Mouse (Mus musculus) adrenal gland (tissue): ENCODE measurements around the gene Tmem138.

Source experiments
- intact Hi-C: fragments of 180-260 bp; cut with DNase I; formaldehyde crosslinking; loops from one replicate; pipeline ENCODE4 v1.15.1; 2025
- long read RNA-seq, 2 experiments: library from polyadenylated mRNA; unstranded; transcript quantifications; one replicate each; pipeline ENCODE4 v2.0.0; 2020; ENCODE audit warnings: borderline replicate concordance in 1 of 2; ENCODE audit not compliant: insufficient replicate concordance in 1 of 2

Gene Tmem138
- long read RNA-seq, experiment 1, transcript Tmem138-202 (5 exons, 1,260 nt), result major isoform, 5 of 16 reads
- long read RNA-seq, experiment 1, transcript Tmem138-201 (5 exons, 1,590 nt), result major isoform, 5 of 16 reads
- long read RNA-seq, experiment 1, partial matches to known transcripts, result 2 of 16 reads
- long read RNA-seq, experiment 1, other reads (novel, unspliced or antisense), result 3 of 16 reads
- long read RNA-seq, experiment 2, transcript Tmem138-201 (5 exons, 1,590 nt), result major isoform, 9 of 20 reads
- long read RNA-seq, experiment 2, partial matches to known transcripts, result 3 of 20 reads
- long read RNA-seq, experiment 2, other reads (novel, unspliced or antisense), result 6 of 20 reads

DNA sequence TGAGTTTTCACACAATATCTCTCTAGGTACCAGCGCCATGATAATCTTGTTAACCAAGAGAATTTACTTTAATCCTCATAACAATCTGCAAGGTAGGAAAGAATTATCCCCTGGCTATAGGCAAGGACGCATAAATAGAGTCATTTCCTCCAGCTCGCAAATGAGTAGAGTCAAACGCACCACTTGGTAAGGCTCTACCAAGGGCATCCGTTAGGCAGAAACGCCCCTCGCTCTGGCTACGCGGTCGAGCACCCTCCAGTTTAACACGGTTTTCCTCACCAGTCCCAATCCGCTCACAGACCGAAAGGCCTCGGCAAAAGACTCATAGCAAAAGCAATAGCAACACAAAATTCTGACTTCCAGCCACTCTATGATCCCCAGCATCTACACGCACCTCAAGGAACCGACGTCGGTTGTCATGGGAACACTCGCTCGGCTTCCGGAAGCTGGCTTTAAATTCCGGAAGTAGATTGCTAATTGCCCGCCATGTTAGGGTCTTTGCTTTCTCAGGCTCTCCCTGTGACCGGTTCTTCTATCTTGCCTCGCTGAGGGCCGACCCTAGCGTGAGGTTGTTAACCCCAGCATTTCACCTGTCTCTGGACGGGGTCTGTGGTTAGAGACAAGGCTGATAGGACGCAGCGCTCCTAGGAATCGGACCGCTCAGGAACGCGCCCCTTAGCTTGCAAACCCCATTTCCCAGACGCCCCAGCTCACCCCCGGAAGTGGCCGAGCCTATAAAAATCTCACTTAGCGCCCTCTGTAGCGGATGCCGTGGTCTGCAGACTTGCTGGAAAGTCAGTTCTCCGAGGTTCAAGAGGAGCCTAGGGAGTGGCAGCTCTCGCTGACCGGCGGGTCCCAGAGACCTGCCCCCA is at the start of gene Tmem138, which contains the start of gene Cyb561a3:
TSS of gene Tmem138 (minus strand) at position 673 of the 872 bp plus-strand sequence.
TSS of gene Cyb561a3 (plus strand) at position 483 of the 872 bp plus-strand sequence.
- intact Hi-C loops, result no loop called here

DNA sequence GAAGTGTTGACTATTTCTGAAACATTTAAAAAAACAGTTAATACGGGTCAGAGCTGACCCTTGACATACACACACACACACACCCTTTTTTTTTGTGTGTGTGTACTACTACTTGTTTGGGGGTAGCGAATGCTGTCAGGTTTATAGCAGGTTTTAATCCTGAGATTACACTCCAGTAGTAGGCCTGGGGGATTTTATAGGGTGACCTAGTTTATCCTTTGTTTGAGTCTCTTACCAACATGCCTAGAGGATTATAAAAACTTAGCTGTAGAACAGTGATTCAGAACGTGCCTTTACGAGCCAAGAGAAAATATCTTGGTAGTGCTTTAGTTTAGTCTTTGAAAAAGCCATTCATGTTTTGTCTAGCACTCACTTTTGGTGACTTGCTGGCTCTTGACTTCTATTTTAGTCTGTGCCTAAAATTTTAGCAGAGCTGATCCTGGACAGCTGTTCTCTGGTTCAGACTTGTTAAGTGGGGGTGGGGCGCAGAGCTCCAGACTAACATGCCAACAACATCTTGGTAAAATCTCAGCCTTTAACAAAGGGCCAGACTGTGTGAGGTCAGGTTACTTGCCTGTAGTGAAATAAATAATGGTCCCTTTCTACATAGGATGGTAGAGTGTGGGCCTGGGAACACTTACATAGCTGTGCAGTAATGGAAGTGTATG is 31.5 kb upstream of the Tmem138 start:
- intact Hi-C loops, result no loop called here

DNA sequence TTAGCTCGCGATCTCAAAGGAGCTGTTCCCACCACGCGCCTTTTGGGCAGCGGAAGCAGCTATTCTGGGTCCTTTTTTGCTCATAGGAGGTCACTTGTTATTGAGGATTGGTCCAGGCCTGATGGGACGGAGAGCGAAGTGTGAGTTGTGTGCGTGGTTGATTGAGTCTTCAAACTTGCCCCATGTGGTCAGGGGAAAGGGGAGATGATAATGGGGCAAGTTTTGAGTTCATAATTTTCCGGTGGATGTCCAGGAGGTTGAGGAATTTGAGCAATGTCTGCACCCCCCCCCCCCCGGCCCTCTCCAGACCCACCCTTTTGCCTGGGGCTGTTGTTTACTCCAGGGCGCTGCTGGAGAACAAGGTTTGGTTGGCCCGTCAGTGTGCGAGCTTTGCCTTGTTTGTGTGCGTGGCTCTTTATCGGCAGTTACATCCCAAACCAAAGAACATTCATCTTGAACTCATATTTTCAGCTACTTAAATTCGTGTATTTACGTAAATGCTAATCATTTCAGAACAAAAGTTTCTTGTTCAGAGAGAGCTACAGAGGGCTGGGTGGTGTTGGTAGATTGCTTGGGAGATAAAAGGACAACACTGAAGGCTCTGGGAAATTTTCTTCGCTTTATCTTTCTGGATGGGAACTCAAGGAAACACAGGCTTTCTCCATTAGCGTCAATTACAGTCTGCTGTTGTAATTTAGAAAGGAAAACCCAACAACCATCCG is 28.9 kb upstream of the Tmem138 start:
- intact Hi-C loops, result loop anchor here (2.0 kb wide), 1 partner anchor 45 kb away; no protein-coding TSS in a partner anchor

DNA sequence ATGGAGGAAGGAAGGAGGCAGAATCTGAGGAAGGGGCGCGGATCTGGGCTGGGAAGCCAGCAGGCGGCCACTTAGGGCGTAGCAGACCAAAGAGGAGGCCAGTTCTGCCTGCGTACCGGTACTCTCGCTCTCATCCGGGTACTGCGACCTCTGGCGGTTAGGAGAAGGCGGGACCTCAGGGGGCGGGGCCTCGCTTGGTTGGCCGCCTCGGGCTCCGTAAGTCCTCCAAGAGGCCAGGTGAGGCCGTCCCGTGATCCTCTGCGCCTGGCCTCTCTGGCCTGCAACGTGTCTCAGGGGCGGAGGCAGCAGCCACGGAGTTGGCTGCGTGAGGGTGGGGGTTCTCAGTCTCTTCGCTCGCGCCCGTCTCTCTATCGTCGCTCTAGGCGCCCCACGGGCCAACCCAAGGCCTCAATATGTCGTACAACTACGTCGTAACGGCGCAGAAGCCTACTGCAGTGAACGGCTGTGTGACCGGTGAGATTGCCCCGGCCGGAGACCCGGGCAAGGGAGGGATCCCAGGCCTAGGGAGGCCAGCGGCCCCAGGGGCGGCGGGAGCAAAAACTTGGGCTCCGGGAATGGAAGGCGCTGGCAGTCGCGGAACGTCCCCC is 28.2 kb upstream of the Tmem138 start, which contains the start of the genes Ddb1 and Tkfc:
TSS of gene Ddb1 (plus strand) at position 35 of the 608 bp plus-strand sequence.
TSS of gene Tkfc (minus strand) at position 362 of the 608 bp plus-strand sequence.
- intact Hi-C loops, result loop anchor here (2.0 kb wide), 1 partner anchor 45 kb away; no protein-coding TSS in a partner anchor

GRCm38 (mm10) chr19:10604534-10604933 is 27.4 kb upstream of the Tmem138 start:
- intact Hi-C loops, result loop anchor here (2.0 kb wide), 1 partner anchor 44 kb away; no protein-coding TSS in a partner anchor

DNA sequence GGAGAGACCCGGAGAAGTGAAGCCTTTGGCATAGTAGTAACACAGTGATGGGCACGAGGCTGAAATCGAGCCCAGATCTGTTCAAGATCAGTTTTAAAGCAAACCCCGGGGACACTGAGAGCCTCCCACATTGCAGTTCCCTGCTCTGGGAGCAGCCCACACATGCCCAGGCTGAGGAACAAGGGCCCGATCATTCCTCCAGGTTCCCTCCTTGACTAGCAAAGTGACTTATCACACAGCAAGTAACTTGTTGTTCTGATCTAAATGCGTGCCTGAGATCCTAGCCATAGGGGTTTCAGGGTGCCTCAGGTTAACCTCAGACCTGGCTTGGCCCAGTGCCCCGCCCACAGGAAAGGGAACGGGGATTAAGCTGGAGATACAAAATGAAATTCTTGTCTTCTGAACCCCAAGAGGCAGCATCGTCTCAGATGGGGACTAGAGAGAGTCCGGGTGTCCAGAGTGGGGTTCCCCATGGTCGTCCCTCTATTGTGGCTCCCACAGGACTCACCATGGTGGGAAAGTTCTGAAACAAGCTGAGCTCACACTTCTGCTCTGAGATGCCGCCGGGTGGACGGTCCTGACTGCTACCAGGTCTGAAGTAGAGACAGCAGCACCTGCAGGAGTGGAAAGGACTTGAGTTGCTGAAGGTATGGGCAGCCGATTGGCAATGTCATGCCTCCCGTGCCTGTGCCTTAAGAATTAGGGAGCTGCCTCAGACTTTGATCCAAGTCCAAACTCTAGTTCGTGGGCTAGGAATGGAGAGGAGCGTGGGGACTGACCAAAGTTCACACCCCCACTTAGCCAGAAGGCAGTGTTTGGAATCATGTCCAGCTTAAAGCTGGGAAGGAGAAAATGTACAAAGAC is 26.7 kb upstream of the Tmem138 start:
- intact Hi-C loops, result loop anchor here (2.0 kb wide), 1 partner anchor 43 kb away; no protein-coding TSS in a partner anchor

DNA sequence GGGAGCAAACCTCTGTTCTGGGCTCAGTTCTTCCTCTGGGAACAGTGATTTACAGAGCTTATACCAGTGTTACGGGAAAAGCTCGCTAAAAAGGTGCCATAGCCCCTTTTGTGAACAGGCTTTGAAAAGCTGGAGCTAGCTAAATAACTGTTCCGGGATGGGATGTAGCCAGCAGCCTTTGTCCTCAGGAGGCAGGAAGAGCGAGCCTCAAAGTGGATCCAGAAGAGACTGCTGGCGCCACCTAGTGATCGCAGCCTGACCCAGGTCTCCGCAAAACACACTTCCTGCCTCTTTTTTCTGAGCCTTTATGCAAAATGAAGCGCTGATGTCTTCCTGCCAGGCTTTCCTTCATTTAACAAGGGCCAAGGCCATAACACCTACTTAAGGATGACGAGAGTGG is 25.6 kb upstream of the Tmem138 start:
- intact Hi-C loops, result no loop called here

- intact Hi-C loops, result no loop called here
Measured at GRCm38 (mm10) chr19:10602247-10602769, 25.1 kb upstream of the Tmem138 start.

DNA sequence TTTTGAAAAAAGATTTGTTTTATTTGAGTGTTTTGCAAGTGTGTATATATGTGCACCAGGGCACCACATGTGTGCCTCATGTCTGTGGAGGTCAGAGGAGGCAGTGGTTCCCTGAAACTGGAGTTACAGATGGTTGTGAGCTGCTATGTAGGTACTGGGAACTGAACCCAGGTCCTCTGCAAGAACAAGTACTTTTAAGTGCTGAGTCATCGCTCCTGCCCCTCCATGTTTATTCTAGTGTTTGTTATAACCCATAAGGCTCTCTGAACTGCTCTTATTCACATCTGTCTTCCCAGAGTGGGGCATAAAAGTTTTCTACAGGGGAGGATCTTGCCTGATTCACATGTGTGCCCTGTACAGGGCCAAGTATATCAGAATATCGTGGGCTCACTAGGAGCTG is 22.5 kb upstream of the Tmem138 start:
- intact Hi-C loops, result no loop called here

GRCm38 (mm10) chr19:10598188-10598587 is 21.0 kb upstream of the Tmem138 start:
- intact Hi-C loops, result no loop called here

DNA sequence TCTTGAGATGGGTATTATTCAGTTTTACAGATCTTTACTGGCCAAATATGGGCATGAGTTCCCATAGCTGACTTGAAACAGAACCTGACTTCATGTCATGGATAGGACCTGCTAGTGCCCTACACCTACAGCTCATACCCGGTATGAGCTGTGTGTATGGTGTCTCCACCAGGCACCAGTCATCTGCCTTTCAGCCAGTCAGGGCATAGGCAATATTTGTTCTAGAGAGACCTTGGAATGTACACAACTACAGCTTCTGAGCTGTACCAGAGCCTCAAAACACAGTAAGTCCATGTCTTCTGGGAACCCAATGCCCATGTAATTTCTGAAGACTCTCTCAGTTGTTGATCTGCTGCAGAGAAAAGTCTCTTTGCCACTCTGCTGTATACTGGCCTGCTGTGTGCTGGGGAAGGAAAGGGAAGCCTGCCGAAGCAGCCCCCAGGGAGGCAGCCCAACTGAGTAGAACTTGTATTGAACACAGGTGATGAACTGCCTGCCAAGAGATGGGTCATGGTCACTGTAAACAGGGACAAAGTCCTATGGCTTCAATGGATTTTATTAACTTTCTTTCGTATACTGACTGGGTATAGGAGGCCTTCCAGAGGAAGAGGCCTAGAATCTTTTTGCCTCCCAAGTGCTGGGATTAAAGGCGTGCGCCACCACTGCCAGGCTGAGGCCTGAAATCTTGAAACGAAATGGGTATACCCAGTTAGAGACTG is 14.7 kb upstream of the Tmem138 start:
- intact Hi-C loops, result no loop called here

GRCm38 (mm10) chr19:10590301-10590700 is 13.1 kb upstream of the Tmem138 start:
- intact Hi-C loops, result no loop called here

GRCm38 (mm10) chr19:10589127-10589857 is 12.1 kb upstream of the Tmem138 start:
- intact Hi-C loops, result no loop called here

DNA sequence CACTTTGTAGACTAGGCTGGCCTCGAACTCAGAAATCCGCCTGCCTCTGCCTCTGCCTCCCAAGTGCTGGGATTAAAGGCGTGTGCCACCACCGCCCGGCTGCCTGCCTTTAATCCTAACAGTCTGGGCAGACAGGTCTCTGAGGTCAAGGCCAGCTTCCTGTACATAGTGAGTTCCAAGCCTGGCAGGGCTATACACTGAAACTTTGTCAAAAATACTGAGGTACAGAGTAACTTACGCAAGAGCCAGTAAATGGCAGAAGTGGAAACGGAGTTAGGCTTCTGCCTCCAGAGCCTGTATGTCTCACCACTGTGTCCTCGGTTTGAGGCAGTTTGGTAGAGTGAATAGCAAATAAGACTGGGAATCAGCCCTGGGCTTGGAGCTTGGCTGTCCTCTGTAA is 10.1 kb upstream of the Tmem138 start:
- intact Hi-C loops, result no loop called here

- intact Hi-C loops, result no loop called here
Measured at GRCm38 (mm10) chr19:10585112-10585511, 8.0 kb upstream of the Tmem138 start.

- intact Hi-C loops, result no loop called here
Measured at GRCm38 (mm10) chr19:10583550-10584146, 6.5 kb upstream of the Tmem138 start.

DNA sequence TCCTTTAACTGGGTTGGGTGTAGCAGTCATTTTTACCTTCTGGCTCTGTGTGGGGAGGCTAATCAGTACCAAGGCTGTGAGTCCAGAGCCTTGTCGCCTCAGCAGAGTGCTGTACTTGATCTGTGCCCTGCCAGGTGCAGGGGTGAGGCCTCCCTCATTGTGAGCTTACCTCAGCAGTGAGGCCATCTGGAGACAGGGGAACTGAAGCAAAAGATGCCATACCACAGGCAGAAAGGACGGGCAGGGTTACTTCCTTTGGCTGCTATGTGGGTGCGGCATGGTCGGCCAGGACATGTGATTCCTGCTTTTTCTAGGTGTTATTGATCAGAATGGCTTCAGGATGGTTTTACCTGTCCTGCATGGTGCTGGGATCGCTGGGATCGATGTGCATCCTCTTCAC is 4.8 kb upstream of the Tmem138 start:
- intact Hi-C loops, result no loop called here
